Mouse (Mus musculus) midbrain, embryonic 12.5 days (tissue): ENCODE measurements around the gene Ldlrad3. TPM values are rescaled to one million over a fixed set of nuclear protein-coding genes. Genes with fewer than 3 reads are reported as not detected.
A peak's percentile ranks its signal among the peaks of the same experiment; 100 is the strongest.

Experiments
- ATAC-seq: fragments of 200-750 bp; cut with Nextera tagmentation; 2 replicates; pipeline ENCODE4 v1.8.0; 2017; ENCODE audit warnings: low read depth, moderate TSS enrichment, moderate library complexity; ENCODE audit not compliant: low FRiP score
- H3K27ac ChIP-seq: fragments of 300-500 bp; sonication (generic); replicated peaks from 2 replicates; pipeline ENCODE4 v1.5.1; 2016; ENCODE audit warnings: mild to moderate bottlenecking
- H3K27me3 ChIP-seq: fragments of 300-500 bp; sonication (generic); 2 replicates; pipeline ENCODE4 v1.6.1; 2016; ENCODE audit warnings: mild to moderate bottlenecking
- H3K36me3 ChIP-seq: fragments of 300-500 bp; sonication (generic); 2 replicates; pipeline ENCODE4 v1.6.1; 2016
- H3K4me1 ChIP-seq: fragments of 300-500 bp; sonication (generic); 2 replicates; pipeline ENCODE4 v1.6.1; 2016
- H3K4me2 ChIP-seq: fragments of 300-500 bp; sonication (generic); replicated peaks from 2 replicates; pipeline ENCODE4 v1.6.1; 2016; ENCODE audit warnings: mild to moderate bottlenecking, moderate library complexity
- H3K4me3 ChIP-seq: fragments of 300-500 bp; sonication (generic); 2 replicates; pipeline ENCODE4 v1.5.1; 2016; ENCODE audit warnings: mild to moderate bottlenecking
- H3K9ac ChIP-seq: fragments of 300-500 bp; sonication (generic); replicated peaks from 2 replicates; pipeline ENCODE4 v1.6.1; 2016; ENCODE audit warnings: mild to moderate bottlenecking, moderate library complexity
- H3K9me3 ChIP-seq: fragments of 300-500 bp; sonication (generic); 2 replicates; pipeline ENCODE4 v1.6.1; 2016; ENCODE audit warnings: mild to moderate bottlenecking
- WGBS: fragments of 180-500 bp; shearing (Covaris S2); methylation state at CpG from one replicate; pipeline ENCODE4 v1.1.7; 2016; 5-methylcytosine and 5-hydroxymethylcytosine counted together
- polyA plus RNA-seq: library from polyadenylated mRNA; unstranded; fragments of >200 nt; fragmentation: Nextera tagmentation; extraction: Ambion mirVana; gene quantifications from 2 replicates; pipeline ENCODE4 v1.2.1, GENCODE M21; 2016

Gene Ldlrad3
- polyA plus RNA-seq, 1 experiment from 2014 or later, result 58.8 TPM

GRCm38 (mm10) chr2:102034513-102034879 lies 151.7 kb downstream of the Ldlrad3 start:
- 88% methylated on average over 11 of the region's 11 CpGs for WGBS
- Histone ChIP-seq H3K9ac (no peak overlapping the region), H3K27ac (no peak overlapping the region), H3K36me3 (no peaks in the 10 kb centered on the region), H3K27me3 (no peaks in the 10 kb centered on the region), H3K9me3 (no peaks in the 10 kb centered on the region), H3K4me3 (no peak overlapping the region), H3K4me2 (no peak overlapping the region), H3K4me1 (peaks cover 64% of the 10 kb centered on the region)
- no peak for ATAC-seq

DNA sequence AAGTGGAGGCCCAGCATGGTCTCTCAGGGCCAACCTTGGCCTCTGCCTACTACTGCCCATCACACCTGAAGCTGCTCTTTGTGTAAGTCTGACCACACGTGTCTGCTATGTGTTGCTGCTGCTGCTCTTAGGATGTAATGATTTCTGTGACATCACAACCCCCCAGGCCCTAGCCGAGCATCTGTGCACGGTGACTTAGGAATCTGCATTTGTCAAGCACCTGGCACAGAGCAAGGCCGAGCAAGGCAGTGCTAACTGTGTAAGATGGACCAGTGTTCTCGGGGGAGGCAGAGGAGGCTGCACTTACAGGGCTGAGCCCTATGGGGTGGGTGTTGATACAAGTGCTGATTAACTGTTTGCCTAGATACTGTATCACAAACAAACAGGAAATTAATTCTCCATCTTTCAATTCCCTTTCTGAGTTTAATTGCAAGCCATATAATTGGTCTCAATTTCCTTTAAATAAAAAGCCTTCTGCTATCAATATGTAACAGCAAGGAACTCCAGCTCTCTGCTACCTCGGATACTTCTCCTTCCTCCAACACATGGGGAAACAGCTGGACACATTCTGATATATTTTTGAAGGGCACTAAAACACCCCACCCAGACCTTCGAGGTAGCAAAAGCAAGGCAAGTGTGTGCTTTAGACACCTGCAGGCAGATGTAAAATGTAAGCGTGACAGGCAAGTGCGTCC lies 152.2 kb downstream of the Ldlrad3 start:
- 74% methylated on average over 9 of the region's 9 CpGs for WGBS
- Histone ChIP-seq H3K27ac (no peak overlapping the region; the same call in 1 of the 2 replicates), H3K27me3 (no peaks in the 10 kb centered on the region), H3K9ac (no peak overlapping the region), H3K4me2 (no peak overlapping the region), H3K9me3 (no peaks in the 10 kb centered on the region), H3K4me1 (peaks cover 62% of the 10 kb centered on the region), H3K36me3 (no peaks in the 10 kb centered on the region), H3K4me3 (no peak overlapping the region)
- no peak for ATAC-seq

DNA sequence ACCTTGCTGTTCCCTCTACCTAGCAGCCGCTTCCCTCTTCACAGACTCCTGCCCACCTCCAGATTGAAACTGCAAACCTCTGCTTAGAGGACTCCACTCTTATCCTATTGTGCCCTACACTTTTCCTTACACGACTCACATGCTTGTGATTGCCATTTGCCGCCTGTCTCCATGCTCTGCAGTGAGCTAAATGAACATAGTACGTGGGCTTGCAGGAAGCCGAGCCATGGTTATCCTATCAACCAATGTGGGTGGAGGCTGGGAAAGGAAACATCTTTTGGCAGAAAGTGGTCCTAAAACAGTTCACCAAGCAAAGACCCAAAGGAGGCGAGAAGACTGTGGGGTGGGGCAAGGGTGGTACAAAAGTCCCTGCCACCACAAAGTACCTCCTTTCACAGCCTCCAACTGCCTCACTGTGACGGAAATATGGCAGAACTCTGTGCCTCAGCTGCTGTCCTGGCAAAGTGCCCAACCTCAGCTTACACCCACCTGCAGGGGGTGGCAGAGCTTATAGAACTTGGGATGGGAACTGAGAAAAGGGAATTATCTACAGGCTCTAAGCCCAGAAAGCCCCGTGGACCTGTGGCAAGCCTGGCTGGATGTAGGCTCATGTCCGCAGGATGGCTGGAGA lies 153.4 kb downstream of the Ldlrad3 start:
- ATAC-seq, result no peak
- 0 out of 2 replicates have a peak overlapping the region, but pooled peaks have one; percentile 7 for H3K27ac ChIP-seq
- no peak overlapping the region for H3K9ac ChIP-seq
- H3K27me3 ChIP-seq, result no peaks in the 10 kb centered on the region
- H3K36me3 ChIP-seq, result no peaks in the 10 kb centered on the region
- H3K9me3 ChIP-seq, result no peaks in the 10 kb centered on the region
- H3K4me1 ChIP-seq, result peaks cover 51% of the 10 kb centered on the region
- WGBS, result 78% methylated on average over 9 of the region's 9 CpGs
- no peak overlapping the region for H3K4me3 ChIP-seq
- H3K4me2 ChIP-seq, result no peak overlapping the region

GRCm38 (mm10) chr2:102030652-102031051 lies 155.5 kb downstream of the Ldlrad3 start:
- H3K4me1 ChIP-seq, result peaks cover 38% of the 10 kb centered on the region
- no peaks in the 10 kb centered on the region for H3K9me3 ChIP-seq
- H3K27ac ChIP-seq, result 0 out of 2 replicates have a peak overlapping the region, but pooled peaks have one; percentile 49
- H3K27me3 ChIP-seq, result no peaks in the 10 kb centered on the region
- H3K9ac ChIP-seq, result no peak overlapping the region
- H3K36me3 ChIP-seq, result no peaks in the 10 kb centered on the region
- H3K4me3 ChIP-seq, result no peak overlapping the region
- 23% methylated on average over 5 of the region's 5 CpGs for WGBS
- H3K4me2 ChIP-seq, result no peak overlapping the region
- ATAC-seq, result peak; percentile 55; the same call in 1 of the 2 replicates

DNA sequence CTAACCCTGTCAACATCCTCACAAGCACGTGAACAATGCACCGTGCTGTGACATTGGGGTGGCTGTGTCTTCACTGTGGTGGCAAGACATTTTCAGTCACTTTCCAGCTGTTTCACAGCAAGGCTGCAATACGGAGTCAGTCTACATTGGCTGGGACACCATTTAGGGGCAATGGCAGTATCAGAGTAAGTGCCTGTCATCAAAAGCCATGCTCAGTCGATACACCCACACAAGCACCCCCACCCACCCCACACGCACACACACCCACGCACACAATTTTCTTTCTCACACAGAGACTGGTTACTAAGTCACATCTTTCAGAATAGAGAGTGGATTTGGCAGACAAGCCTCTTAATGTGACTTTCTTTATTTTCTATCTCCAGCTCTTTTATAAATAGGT lies 156.0 kb downstream of the Ldlrad3 start:
- no peaks in the 10 kb centered on the region for H3K9me3 ChIP-seq
- peak overlapping the region; percentile 49; the same call in 1 of the 2 replicates for H3K27ac ChIP-seq
- H3K27me3 ChIP-seq, result no peaks in the 10 kb centered on the region
- H3K4me2 ChIP-seq, result no peak overlapping the region
- no peak overlapping the region for H3K9ac ChIP-seq
- H3K36me3 ChIP-seq, result no peaks in the 10 kb centered on the region
- H3K4me3 ChIP-seq, result no peak overlapping the region
- H3K4me1 ChIP-seq, result peaks cover 37% of the 10 kb centered on the region
- 86% methylated on average over 6 of the region's 6 CpGs for WGBS
- no peak for ATAC-seq

- WGBS, result 67% methylated on average over 5 of the region's 5 CpGs
- Histone ChIP-seq H3K4me2 (no peak overlapping the region), H3K27me3 (no peaks in the 10 kb centered on the region), H3K27ac (peak overlapping the region; percentile 49; the same call in 1 of the 2 replicates), H3K4me1 (peaks cover 42% of the 10 kb centered on the region), H3K4me3 (no peak overlapping the region), H3K36me3 (no peaks in the 10 kb centered on the region), H3K9ac (no peak overlapping the region), H3K9me3 (no peaks in the 10 kb centered on the region)
- ATAC-seq, result 0 out of 2 replicates have a peak, but pooled peaks have one; percentile 31
Observed at GRCm38 (mm10) chr2:102029682-102030081, 156.5 kb downstream of the Ldlrad3 start.

DNA sequence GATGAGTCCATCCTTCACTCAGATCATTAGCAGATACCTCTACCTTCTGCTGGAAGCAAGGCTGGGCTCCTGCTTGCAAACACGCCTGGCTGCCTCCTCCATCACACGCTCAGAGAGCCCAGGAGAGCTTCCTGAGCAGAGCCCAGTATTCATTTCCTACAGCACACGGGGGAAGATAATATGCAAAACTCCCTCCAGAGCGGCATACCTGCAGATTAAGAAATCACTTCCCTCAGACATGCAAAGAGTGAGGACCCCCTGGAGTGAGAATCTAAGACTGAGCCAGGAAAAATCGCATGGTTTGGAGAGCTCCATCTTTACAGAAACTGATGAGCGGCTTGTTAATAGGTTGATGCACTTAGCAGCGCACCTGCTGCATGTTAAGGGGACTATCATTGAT lies 158.9 kb downstream of the Ldlrad3 start:
- H3K4me1 ChIP-seq, result peaks cover 40% of the 10 kb centered on the region
- no peaks in the 10 kb centered on the region for H3K27me3 ChIP-seq
- WGBS, result 80% methylated on average over 7 of the region's 7 CpGs
- ATAC-seq, result no peak
- H3K9me3 ChIP-seq, result no peaks in the 10 kb centered on the region
- H3K36me3 ChIP-seq, result no peaks in the 10 kb centered on the region
- H3K9ac ChIP-seq, result no peak overlapping the region
- H3K4me3 ChIP-seq, result no peak overlapping the region
- no peak overlapping the region for H3K27ac ChIP-seq
- H3K4me2 ChIP-seq, result no peak overlapping the region

- peaks cover 51% of the 10 kb centered on the region for H3K4me1 ChIP-seq
- H3K27me3 ChIP-seq, result no peaks in the 10 kb centered on the region
- no peak overlapping the region for H3K4me3 ChIP-seq
- H3K27ac ChIP-seq, result no peak overlapping the region; the same call in 1 of the 2 replicates
- no peak for ATAC-seq
- H3K4me2 ChIP-seq, result no peak overlapping the region
- WGBS, result 95% methylated on average over 9 of the region's 9 CpGs
- H3K9me3 ChIP-seq, result no peaks in the 10 kb centered on the region
- no peaks in the 10 kb centered on the region for H3K36me3 ChIP-seq
- no peak overlapping the region for H3K9ac ChIP-seq
Observed at GRCm38 (mm10) chr2:102026156-102026555, 160.0 kb downstream of the Ldlrad3 start.

DNA sequence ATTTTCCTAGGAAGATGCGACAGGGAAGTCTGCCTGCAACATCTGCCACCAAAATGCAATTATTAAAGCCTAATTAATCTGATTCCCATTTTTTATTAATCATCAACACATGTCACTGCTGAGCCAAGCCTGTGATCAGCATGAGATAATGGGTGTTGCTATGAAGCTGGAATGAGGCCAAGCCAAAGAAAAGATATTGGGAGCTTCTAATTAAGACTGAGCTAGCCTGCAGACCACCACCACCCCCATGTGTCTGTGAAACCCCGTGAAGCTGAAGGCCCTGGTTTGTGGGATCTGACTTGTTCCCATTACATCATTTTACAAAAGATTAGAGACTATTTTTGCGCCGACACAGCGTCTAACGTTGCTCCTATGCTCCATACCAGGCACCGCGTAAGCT lies 161.7 kb downstream of the Ldlrad3 start:
- H3K4me2 ChIP-seq, result no peak overlapping the region
- H3K4me1 ChIP-seq, result peaks cover 53% of the 10 kb centered on the region
- no peak overlapping the region for H3K27ac ChIP-seq
- no peak overlapping the region for H3K9ac ChIP-seq
- WGBS, result 92% methylated on average over 8 of the region's 8 CpGs
- no peaks in the 10 kb centered on the region for H3K27me3 ChIP-seq
- H3K36me3 ChIP-seq, result no peaks in the 10 kb centered on the region
- H3K4me3 ChIP-seq, result no peak overlapping the region
- no peak for ATAC-seq
- H3K9me3 ChIP-seq, result no peaks in the 10 kb centered on the region

DNA sequence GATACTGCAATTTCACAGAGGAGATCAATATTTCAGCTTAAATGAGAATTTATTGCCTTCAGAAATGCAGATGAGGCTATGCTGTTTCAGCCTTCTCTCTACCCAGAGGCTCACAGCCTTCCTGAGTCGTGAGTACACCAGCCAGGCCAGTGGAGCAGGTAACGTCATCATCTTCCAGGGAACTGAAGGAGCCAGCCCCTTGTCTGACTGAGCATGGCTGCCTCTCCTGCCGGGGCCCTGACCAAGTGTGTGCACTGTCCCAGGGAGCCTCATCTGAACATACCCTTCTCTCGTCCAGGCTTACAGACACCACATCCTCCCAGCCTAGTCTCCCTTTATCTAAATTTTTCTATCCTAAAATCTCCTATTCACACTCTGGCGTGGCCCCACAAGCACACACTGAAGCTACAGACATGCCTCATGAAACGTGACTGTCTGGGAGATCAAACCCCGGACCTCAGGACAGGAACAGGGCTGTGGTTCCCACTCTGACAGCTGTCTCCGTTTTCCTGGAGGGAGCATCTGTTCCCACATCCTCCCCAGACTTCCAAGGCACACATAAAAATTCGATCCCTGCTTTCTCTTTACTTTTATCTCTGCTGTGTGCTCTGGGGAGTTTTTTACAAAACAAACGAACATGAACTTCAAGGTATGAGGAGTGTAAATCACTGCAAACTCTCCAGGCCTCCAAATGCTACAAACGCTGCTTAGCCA lies 164.7 kb downstream of the Ldlrad3 start:
- Histone ChIP-seq H3K27me3 (no peaks in the 10 kb centered on the region), H3K27ac (peak overlapping the region; percentile 54), H3K9me3 (no peaks in the 10 kb centered on the region), H3K4me3 (no peak overlapping the region), H3K4me2 (no peak overlapping the region), H3K9ac (no peak overlapping the region), H3K4me1 (peaks cover 47% of the 10 kb centered on the region), H3K36me3 (no peaks in the 10 kb centered on the region)
- ATAC-seq, result 0 out of 2 replicates have a peak, but pooled peaks have one; percentile 42
- WGBS, result 48% methylated on average over 11 of the region's 11 CpGs

- 95% methylated on average over 3 of the region's 3 CpGs for WGBS
Observed at GRCm38 (mm10) chr2:102020546-102020945, 165.6 kb downstream of the Ldlrad3 start.

More at GRCm38 (mm10) chr2:102020546-102020945, 165.6 kb downstream of the Ldlrad3 start:
- Histone ChIP-seq H3K4me2 (no peak overlapping the region), H3K9me3 (no peaks in the 10 kb centered on the region), H3K4me1 (peaks cover 47% of the 10 kb centered on the region), H3K9ac (no peak overlapping the region), H3K27me3 (no peaks in the 10 kb centered on the region), H3K27ac (0 out of 2 replicates have a peak overlapping the region, but pooled peaks have one; percentile 54), H3K36me3 (no peaks in the 10 kb centered on the region), H3K4me3 (no peak overlapping the region)
- no peak for ATAC-seq
